Mouse (Mus musculus): Measurements from ENCODE around the gene Tfap2c. TPM values are rescaled to one million over a fixed set of nuclear protein-coding genes. Genes with fewer than 3 reads are reported as not detected.
A peak's percentile ranks its signal among the peaks of the same experiment; 100 is the strongest.

Tfap2c gene
- polyA plus RNA-seq, 1 experiment from 2014 or later, result 0.22 TPM

GRCm38 (mm10) chr2:172547807-172548586 lies 1.4 kb upstream of the Tfap2c start:
- 0 out of 2 replicates have a peak overlapping the region, but pooled peaks have one; percentile 29 for H3K4me2 ChIP-seq (ENCODE audit: low read depth, low read length)

GRCm38 (mm10) chr2:172548672-172549255 lies 629 bp upstream of the Tfap2c start:
- Histone ChIP-seq H3K4me2 (ENCODE audit: low read depth, low read length) (peak overlapping the region; percentile 62), H3K36me3 (ENCODE audit: control insufficient read depth, insufficient read depth) (no peaks in the 10 kb centered on the region), H3K27me3 (ENCODE audit: control insufficient read depth, insufficient read depth, low read length) (peaks cover 96% of the 10 kb centered on the region), H3K9me3 (replicated peaks; ENCODE audit: control insufficient read depth, low read length) (no peaks in the 10 kb centered on the region), H3K4me1 (ENCODE audit: control insufficient read depth, insufficient read depth, low read length) (peaks cover 17% of the 10 kb centered on the region; the same call in 1 of the 2 replicates), H3K9ac (ENCODE audit: low read length) (no peak overlapping the region), H3K4me3 (ENCODE audit: low read length) (0 out of 2 replicates have a peak overlapping the region, but pooled peaks have one; percentile 8), H3K27ac (ENCODE audit: low read length) (no peak overlapping the region)
- ATAC-seq (replicated peaks; ENCODE audit: extremely low read depth, insufficient read depth, low FRiP score), result no peak
- WGBS, result 1% methylated on average over 27 of the region's 27 CpGs

More at GRCm38 (mm10) chr2:172547807-172548586, 1.4 kb upstream of the Tfap2c start:
- 4% methylated on average over 27 of the region's 27 CpGs for WGBS
- Histone ChIP-seq H3K9ac (ENCODE audit: low read length) (no peak overlapping the region), H3K9me3 (replicated peaks; ENCODE audit: control insufficient read depth, low read length) (no peaks in the 10 kb centered on the region), H3K4me3 (ENCODE audit: low read length) (no peak overlapping the region), H3K27ac (ENCODE audit: low read length) (no peak overlapping the region), H3K27me3 (ENCODE audit: control insufficient read depth, insufficient read depth, low read length) (peaks cover 92% of the 10 kb centered on the region), H3K36me3 (ENCODE audit: control insufficient read depth, insufficient read depth) (no peaks in the 10 kb centered on the region), H3K4me1 (ENCODE audit: control insufficient read depth, insufficient read depth, low read length) (peaks cover 17% of the 10 kb centered on the region; the same call in 1 of the 2 replicates)
- no peak for ATAC-seq (replicated peaks; ENCODE audit: extremely low read depth, insufficient read depth, low FRiP score)

GRCm38 (mm10) chr2:172550364-172551080 lies 1.1 kb downstream of the Tfap2c start:
- peak; percentile 59 for ATAC-seq (replicated peaks; ENCODE audit: extremely low read depth, insufficient read depth, low FRiP score)
- WGBS, result 1% methylated on average over 52 of the region's 62 CpGs
- H3K9ac ChIP-seq (ENCODE audit: low read length), result no peak overlapping the region
- peak overlapping the region; percentile 62; the same call in 1 of the 2 replicates for H3K4me2 ChIP-seq (ENCODE audit: low read depth, low read length)
- H3K9me3 ChIP-seq (replicated peaks; ENCODE audit: control insufficient read depth, low read length), result no peaks in the 10 kb centered on the region
- H3K36me3 ChIP-seq (ENCODE audit: control insufficient read depth, insufficient read depth), result no peaks in the 10 kb centered on the region
- H3K4me3 ChIP-seq (ENCODE audit: low read length), result peak overlapping the region; percentile 43
- peaks cover 17% of the 10 kb centered on the region; the same call in 1 of the 2 replicates for H3K4me1 ChIP-seq (ENCODE audit: control insufficient read depth, insufficient read depth, low read length)
- H3K27me3 ChIP-seq (ENCODE audit: control insufficient read depth, insufficient read depth, low read length), result peaks cover 95% of the 10 kb centered on the region
- H3K27ac ChIP-seq (ENCODE audit: low read length), result no peak overlapping the region

DNA sequence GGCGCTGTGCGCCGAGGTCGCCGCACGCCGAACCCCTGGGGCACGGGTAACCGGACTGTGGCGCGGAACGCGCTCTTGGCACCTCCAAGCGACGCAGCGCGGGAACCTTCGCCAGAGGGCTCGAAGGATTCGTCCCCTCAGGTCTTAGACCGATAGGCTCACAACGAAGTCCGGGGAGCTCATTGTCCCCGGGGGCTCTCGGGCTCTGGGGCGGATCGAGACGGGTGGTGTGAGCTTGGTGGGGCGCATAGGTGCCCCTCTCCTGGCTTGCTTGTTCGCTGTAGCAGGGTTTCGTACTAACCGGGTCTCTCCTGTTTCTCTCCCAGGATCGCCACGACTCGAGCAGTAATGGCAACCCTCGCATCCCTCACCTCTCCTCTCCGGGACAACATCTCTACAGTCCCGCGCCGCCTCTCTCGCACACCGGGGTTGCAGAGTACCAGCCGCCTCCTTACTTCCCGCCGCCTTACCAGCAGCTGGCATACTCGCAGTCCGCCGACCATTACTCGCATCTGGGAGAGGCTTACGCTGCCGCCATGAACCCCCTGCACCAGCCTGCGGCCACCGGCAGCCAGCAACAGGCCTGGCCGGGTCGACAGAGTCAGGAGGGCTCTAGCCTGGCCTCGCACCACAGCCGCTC lies 1.8 kb downstream of the Tfap2c start:
- H3K9ac ChIP-seq (ENCODE audit: low read length), result no peak overlapping the region
- H3K4me1 ChIP-seq (ENCODE audit: control insufficient read depth, insufficient read depth, low read length), result peaks cover 17% of the 10 kb centered on the region; the same call in 1 of the 2 replicates
- WGBS, result under 1% methylated on average over 56 of the region's 57 CpGs

DNA sequence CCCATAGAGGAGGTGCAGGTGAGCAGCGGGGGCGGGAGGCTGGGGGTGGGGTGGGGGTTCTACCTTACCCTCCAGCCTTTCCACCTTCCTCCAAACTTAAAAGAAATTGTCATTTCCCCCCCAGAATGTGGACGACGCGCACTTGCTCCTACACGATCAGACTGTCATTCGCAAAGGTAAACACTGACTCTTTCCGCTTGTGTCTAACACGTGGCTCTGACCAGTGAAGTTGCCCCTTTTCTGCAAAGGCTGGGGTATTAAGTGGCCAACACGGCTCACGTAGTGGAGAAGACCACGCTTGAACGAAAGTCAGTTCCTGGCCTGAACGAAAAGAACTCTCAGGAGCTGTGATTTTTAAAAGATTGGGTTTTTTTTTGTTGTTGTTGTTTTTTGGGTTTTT lies 2.5 kb downstream of the Tfap2c start:
- Histone ChIP-seq H3K27me3 (ENCODE audit: control insufficient read depth, insufficient read depth, low read length) (peaks cover 92% of the 10 kb centered on the region), H3K4me3 (ENCODE audit: low read length) (no peak overlapping the region), H3K36me3 (ENCODE audit: control insufficient read depth, insufficient read depth) (no peaks in the 10 kb centered on the region), H3K4me2 (ENCODE audit: low read depth, low read length) (no peak overlapping the region), H3K4me1 (ENCODE audit: control insufficient read depth, insufficient read depth, low read length) (peaks cover 17% of the 10 kb centered on the region; the same call in 1 of the 2 replicates), H3K9ac (ENCODE audit: low read length) (no peak overlapping the region), H3K27ac (ENCODE audit: low read length) (no peak overlapping the region), H3K9me3 (replicated peaks; ENCODE audit: control insufficient read depth, low read length) (no peaks in the 10 kb centered on the region)
- 3% methylated on average over 14 of the region's 14 CpGs for WGBS
- no peak for ATAC-seq (replicated peaks; ENCODE audit: extremely low read depth, insufficient read depth, low FRiP score)

More for the DNA sequence above, 1.8 kb downstream of the Tfap2c start:
- no peak for ATAC-seq (replicated peaks; ENCODE audit: extremely low read depth, insufficient read depth, low FRiP score)
- Histone ChIP-seq H3K9me3 (replicated peaks; ENCODE audit: control insufficient read depth, low read length) (no peaks in the 10 kb centered on the region), H3K36me3 (ENCODE audit: control insufficient read depth, insufficient read depth) (no peaks in the 10 kb centered on the region), H3K27ac (ENCODE audit: low read length) (no peak overlapping the region), H3K27me3 (ENCODE audit: control insufficient read depth, insufficient read depth, low read length) (peaks cover 94% of the 10 kb centered on the region), H3K4me3 (ENCODE audit: low read length) (peak overlapping the region; percentile 43; the same call in 1 of the 2 replicates), H3K4me2 (ENCODE audit: low read depth, low read length) (peak overlapping the region; percentile 25; the same call in 1 of the 2 replicates)

- H3K4me3 ChIP-seq (ENCODE audit: low read length), result no peak overlapping the region
Observed at GRCm38 (mm10) chr2:172552666-172553065, 3.3 kb downstream of the Tfap2c start.

GRCm38 (mm10) chr2:172554211-172554610 lies 4.8 kb downstream of the Tfap2c start:
- H3K4me3 ChIP-seq (ENCODE audit: low read length), result no peak overlapping the region
- ATAC-seq (replicated peaks; ENCODE audit: extremely low read depth, insufficient read depth, low FRiP score), result no peak
- no peaks in the 10 kb centered on the region for H3K9me3 ChIP-seq (replicated peaks; ENCODE audit: control insufficient read depth, low read length)
- H3K27ac ChIP-seq (ENCODE audit: low read length), result no peak overlapping the region
- no peak overlapping the region for H3K4me2 ChIP-seq (ENCODE audit: low read depth, low read length)
- H3K9ac ChIP-seq (ENCODE audit: low read length), result no peak overlapping the region
- whole genome bisulfite sequencing, result 73% methylated on average over 9 of the region's 9 CpGs
- no peaks in the 10 kb centered on the region for H3K36me3 ChIP-seq (ENCODE audit: control insufficient read depth, insufficient read depth)
- peaks cover 12% of the 10 kb centered on the region; the same call in 1 of the 2 replicates for H3K4me1 ChIP-seq (ENCODE audit: control insufficient read depth, insufficient read depth, low read length)
- H3K27me3 ChIP-seq (ENCODE audit: control insufficient read depth, insufficient read depth, low read length), result peaks cover 82% of the 10 kb centered on the region

More at GRCm38 (mm10) chr2:172552666-172553065, 3.3 kb downstream of the Tfap2c start:
- H3K4me2 ChIP-seq (ENCODE audit: low read depth, low read length), result no peak overlapping the region
- H3K27ac ChIP-seq (ENCODE audit: low read length), result no peak overlapping the region
- peaks cover 88% of the 10 kb centered on the region for H3K27me3 ChIP-seq (ENCODE audit: control insufficient read depth, insufficient read depth, low read length)
- H3K4me1 ChIP-seq (ENCODE audit: control insufficient read depth, insufficient read depth, low read length), result peaks cover 13% of the 10 kb centered on the region; the same call in 1 of the 2 replicates
- 7% methylated on average over 6 of the region's 6 CpGs for WGBS
- H3K36me3 ChIP-seq (ENCODE audit: control insufficient read depth, insufficient read depth), result no peaks in the 10 kb centered on the region
- no peaks in the 10 kb centered on the region for H3K9me3 ChIP-seq (replicated peaks; ENCODE audit: control insufficient read depth, low read length)
- ATAC-seq (replicated peaks; ENCODE audit: extremely low read depth, insufficient read depth, low FRiP score), result no peak
- no peak overlapping the region for H3K9ac ChIP-seq (ENCODE audit: low read length)

GRCm38 (mm10) chr2:172558674-172559468 lies 9.5 kb downstream of the Tfap2c start:
- Histone ChIP-seq H3K36me3 (ENCODE audit: control insufficient read depth, insufficient read depth) (no peaks in the 10 kb centered on the region), H3K9ac (ENCODE audit: low read length) (no peak overlapping the region), H3K4me3 (ENCODE audit: low read length) (no peak overlapping the region), H3K9me3 (replicated peaks; ENCODE audit: control insufficient read depth, low read length) (no peaks in the 10 kb centered on the region), H3K4me1 (ENCODE audit: control insufficient read depth, insufficient read depth, low read length) (no peaks in the 10 kb centered on the region), H3K27me3 (ENCODE audit: control insufficient read depth, insufficient read depth, low read length) (peaks cover 49% of the 10 kb centered on the region), H3K4me2 (ENCODE audit: low read depth, low read length) (no peak overlapping the region), H3K27ac (ENCODE audit: low read length) (no peak overlapping the region)
- ATAC-seq (replicated peaks; ENCODE audit: extremely low read depth, insufficient read depth, low FRiP score), result no peak
- 50% methylated on average over 21 of the region's 21 CpGs for WGBS

Measured in heart, embryonic 16.5 days (tissue).